Mouse (Mus musculus): Measurements from ENCODE around the gene Ptprf. TPM values are rescaled to one million over a fixed set of nuclear protein-coding genes. Genes with fewer than 3 reads are reported as not detected.

Ptprf gene
- total RNA-seq (2021), result 10 to 100 TPM; 66.0 to 69.3 TPM
- long read RNA-seq, experiment 1, partial matches to known transcripts, result 20 of 31 reads
- long read RNA-seq, experiment 1, other reads (novel, unspliced or antisense), result 11 of 31 reads
- long read RNA-seq, experiment 2, partial matches to known transcripts, result 6 of 9 reads
- long read RNA-seq, experiment 2, other reads (novel, unspliced or antisense), result 3 of 9 reads

GRCm38 (mm10) chr4:118291231-118291630 is at the start of gene Ptprf:
TSS of gene Ptprf (minus strand) at chr4:118291405.
- peak; percentile 89 for DNase-seq

GRCm38 (mm10) chr4:118336658-118337057 is 45.5 kb upstream of the Ptprf start:
- peak; percentile 78 for DNase-seq

DNA sequence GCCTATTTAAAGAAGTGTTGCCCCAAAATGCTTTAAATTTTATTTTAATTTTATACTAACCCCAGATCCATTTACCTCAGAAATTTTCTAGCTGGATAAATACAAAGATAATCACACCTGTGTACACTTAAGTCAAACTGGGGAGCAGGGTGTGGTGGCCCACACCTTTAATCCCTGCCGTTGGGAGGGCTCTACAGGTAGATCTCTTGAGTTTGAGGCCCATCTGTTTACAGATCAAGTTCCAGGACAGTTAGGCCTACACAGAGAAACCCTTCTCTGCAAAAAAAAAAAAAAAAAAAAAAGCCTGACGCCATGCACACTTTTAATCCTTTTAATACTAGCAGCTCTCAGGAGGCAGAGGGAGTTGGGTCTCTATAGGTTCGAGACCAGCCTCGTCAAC is 44.8 kb upstream of the Ptprf start:
- no peak for DNase-seq

- no peak for DNase-seq
These were observed 40.6 kb upstream of the Ptprf start for GRCm38 (mm10) chr4:118331777-118332176.

DNA sequence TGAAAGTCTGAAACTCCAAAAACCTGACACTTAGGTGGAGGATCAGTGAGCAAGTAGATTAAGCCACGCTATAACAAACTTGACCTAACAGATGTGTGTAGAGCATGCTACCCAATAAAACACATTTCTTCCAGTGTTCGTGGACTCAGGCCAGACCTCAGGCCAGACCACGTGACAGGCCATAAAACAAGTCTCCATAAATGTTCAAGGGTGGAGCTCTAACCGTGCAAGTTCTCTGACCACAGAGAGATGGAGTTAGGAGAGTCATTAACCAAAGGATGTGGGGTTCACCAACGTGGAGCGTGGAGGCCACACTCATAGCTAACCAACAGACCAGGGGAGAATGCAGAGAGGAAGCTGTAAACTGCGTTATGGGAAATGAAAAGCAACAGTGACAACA is 35.3 kb upstream of the Ptprf start:
- DNase-seq, result no peak

DNA sequence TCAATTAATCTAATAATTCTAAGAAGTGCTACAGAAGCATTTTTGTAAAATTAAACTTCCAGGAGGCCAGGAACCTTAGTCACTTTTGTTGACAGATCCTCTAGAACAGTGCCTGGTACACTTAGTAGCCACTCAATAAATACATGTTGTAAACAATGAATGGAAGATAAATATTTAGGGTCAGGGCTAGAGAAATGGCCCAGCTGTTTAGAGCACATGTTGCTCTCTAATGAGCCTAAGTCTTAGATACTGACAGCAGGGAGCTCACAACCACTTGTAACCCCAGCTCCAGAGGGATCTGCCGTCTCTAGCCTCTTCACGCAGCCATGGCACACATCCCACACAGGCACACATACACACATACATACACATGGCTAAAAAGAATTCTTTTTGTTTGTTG is 29.4 kb upstream of the Ptprf start:
- DNase-seq, result no peak

DNA sequence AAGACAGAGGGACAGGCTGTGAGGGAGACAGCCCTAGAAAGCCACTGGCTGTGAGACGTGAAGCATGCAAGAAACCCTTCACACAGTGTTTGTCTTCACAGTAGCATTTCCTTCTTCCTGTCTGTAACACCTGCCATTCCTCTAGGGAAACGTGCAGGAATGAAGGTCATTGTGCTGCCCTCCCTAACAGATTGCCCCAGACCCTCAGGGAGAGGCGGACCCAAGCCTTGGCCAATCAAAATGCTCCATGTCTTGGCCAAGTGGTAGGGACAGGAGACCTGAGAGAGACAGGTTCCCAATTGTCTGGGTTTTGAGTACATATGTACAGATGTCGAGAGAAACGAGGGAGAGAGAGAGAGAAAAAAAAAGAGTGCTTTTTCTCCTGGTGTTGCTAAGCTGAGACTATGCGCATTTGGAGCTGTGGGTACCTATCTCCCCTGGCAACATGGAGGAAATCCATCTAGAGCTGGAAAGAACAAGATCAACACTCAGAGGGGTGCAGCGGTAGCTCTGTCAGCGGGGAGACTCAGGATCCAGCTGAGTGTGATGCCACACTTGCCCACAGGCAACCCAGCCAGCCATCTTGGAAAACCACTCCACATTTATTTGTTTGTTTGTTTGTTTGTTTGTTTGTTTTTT is 28.6 kb upstream of the Ptprf start:
- DNase-seq, result no peak

DNA sequence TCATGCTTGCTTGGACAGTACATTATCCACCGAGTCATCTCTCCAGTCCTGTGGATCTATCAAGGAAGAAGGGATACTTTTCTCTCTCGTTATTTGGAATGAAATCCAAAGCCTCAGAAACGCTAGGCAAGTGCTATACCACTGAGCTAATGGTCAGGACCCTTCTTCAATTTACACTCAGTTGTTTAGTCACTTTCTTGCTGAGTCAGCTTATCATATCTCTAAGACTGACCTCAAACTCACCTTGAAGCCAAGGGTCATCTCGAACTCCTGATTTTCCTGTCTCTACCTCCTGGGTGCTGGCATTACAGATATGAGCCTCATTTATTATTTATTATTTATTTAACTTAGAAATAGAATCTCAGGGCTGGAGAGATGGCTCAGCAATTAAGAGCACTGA is 25.5 kb upstream of the Ptprf start:
- no peak for DNase-seq

GRCm38 (mm10) chr4:118315286-118315685 is 24.1 kb upstream of the Ptprf start:
- DNase-seq, result no peak

- DNase-seq, result no peak
These were observed 19.3 kb upstream of the Ptprf start for GRCm38 (mm10) chr4:118310461-118310860.

DNA sequence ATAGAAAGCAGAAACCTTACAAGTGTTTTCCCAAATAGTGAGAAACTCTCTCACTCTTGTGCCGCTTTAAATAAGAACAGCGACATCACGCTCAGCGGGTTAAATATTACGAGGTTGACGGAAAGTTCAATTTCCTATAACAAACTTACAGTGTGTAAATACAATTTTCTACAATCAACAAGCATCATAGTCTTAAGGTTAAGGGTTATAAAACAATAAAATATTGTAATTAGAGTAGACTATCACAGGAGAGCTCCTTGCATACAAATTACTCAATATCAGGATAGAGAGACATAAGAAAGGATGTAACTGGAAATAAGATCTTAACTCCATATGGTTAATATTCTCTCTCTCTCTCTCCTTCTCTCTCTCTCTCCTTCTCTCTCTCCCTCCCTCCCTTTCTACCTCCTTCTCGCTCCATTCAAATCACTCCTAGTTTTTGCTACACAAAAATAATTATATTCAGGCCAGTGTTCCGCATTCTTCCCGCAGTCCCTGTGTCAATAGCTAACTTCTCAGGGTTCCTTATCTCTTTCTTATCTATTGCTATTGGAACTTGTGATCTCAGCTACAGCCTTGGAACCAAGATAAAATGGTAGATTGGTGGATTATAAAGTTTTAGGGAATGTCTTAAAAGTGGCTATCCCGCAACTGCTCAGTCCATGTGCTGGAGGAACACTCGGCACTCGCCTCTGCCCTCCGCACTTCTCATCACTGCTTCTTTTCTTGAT is 16.5 kb upstream of the Ptprf start:
- no peak for DNase-seq

GRCm38 (mm10) chr4:118306113-118306696 is 15.0 kb upstream of the Ptprf start:
- DNase-seq, result no peak

GRCm38 (mm10) chr4:118304984-118305383 is 13.8 kb upstream of the Ptprf start:
- DNase-seq, result no peak

GRCm38 (mm10) chr4:118297844-118298243 is 6.6 kb upstream of the Ptprf start:
- no peak for DNase-seq

- DNase-seq, result no peak
These were observed 4.7 kb upstream of the Ptprf start for GRCm38 (mm10) chr4:118295651-118296561.

DNA sequence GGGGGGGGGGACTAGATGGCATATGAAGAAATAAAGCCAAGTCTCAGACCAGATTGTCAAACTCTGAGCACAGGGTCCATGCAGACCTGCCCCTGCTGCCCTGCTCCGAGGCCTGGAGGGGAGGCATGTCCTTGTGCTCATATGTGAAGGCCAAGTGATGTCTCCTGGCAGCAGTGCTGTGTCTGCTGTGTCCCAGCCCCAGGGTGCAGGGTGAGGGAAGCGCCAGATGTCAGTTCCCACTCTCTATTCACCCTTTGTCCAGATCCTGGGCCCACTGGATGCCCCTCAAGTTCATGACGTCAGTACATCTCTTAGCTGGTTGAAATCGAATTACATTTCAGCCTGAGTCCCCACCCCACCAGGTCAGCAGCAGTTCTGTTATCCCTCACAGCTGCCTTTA is 3.6 kb upstream of the Ptprf start:
- DNase-seq, result peak; percentile 43

GRCm38 (mm10) chr4:118292741-118293306 is 1.6 kb upstream of the Ptprf start:
- peak; percentile 91 for DNase-seq

DNA sequence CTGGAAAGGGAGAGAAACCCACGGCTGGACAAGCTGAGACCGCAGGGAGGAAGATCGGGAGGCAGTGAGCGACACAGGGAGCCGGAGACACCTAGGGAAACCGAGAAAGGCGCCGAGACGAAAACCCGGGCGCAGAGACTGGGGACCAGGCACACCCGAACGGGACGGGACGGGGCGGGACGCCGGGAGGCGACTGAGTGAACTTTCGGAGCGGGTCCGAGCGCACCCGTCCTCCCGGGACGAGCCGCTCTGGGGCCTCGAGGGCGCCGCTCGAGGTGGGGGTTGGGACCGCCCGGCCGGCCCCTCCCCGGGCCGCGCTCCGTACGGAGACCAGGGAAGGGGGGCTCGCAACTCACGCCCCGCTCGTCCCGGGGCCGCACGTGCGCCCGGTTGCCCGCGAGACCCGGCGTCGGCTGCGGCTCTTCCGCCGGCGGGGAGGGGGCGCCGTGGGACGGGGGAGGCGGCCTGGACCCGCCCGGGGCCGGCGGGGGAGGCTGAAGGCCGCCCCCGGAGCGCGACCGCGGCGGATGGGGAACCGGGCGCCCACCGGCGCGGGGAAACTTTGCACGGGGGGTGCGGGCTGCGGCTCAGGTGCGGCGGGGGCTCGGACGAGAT is 682 bp downstream of the Ptprf start:
- DNase-seq, result peak; percentile 71

GRCm38 (mm10) chr4:118289960-118290415 is 1.2 kb downstream of the Ptprf start:
- no peak for DNase-seq

GRCm38 (mm10) chr4:118289266-118289665 is 1.9 kb downstream of the Ptprf start:
- DNase-seq, result no peak

- DNase-seq, result no peak
These were observed 2.7 kb downstream of the Ptprf start for GRCm38 (mm10) chr4:118288531-118288930.

Data from adrenal gland, postnatal 10 days (tissue).